Mouse (Mus musculus) CH12.LX (cell line): ENCODE measurements around the gene Dlx3.

ENCODE experiments used
- BHLHE40 ChIP-seq: IDR thresholded peaks from 2 replicates; pipeline ENCODE4 v1.6.1; 2011; ENCODE audit warnings: mild to moderate bottlenecking, low read depth, low read length, improper control_type of control experiment
- CHD1 ChIP-seq: IDR thresholded peaks from 2 replicates; pipeline ENCODE4 v1.6.1; 2012; ENCODE audit warnings: low read depth, low read length, improper control_type of control experiment, inconsistent platforms
- CHD2 ChIP-seq: IDR thresholded peaks from 2 replicates; pipeline ENCODE4 v1.6.1; 2011; ENCODE audit warnings: low read length, improper control_type of control experiment
- CTCF ChIP-seq, 2 experiments: IDR thresholded peaks in 1 of 2; conservative IDR thresholded peaks in 1 of 2; 2 replicates each; pipeline ENCODE4 v1.5.1; 2011 to 2012; ENCODE audit warnings: low read depth in 2 of 2, low read length in 2 of 2, improper control_type of control experiment in 1 of 2, inconsistent platforms in 1 of 2, mild to moderate bottlenecking in 1 of 2, moderate library complexity in 1 of 2
- E2F4 ChIP-seq: IDR thresholded peaks from 2 replicates; pipeline ENCODE4 v1.6.1; 2011; ENCODE audit warnings: low read depth, low read length, improper control_type of control experiment; ENCODE audit not compliant: insufficient replicate concordance
- MAX ChIP-seq: IDR thresholded peaks from 2 replicates; pipeline ENCODE4 v1.6.1; 2011; ENCODE audit warnings: low read length, improper control_type of control experiment
- MXI1 ChIP-seq: IDR thresholded peaks from 2 replicates; pipeline ENCODE4 v1.6.1; 2011; ENCODE audit warnings: mild to moderate bottlenecking, low read depth, low read length, improper control_type of control experiment
- POLR2AphosphoS2 ChIP-seq: IDR thresholded peaks from 2 replicates; pipeline ENCODE4 v1.6.1; 2011; ENCODE audit warnings: low read depth, low read length, improper control_type of control experiment
- ZNF384 ChIP-seq: IDR thresholded peaks from 2 replicates; pipeline ENCODE4 v1.6.1; 2012; ENCODE audit warnings: low read depth, low read length, improper control_type of control experiment, inconsistent platforms

DNA sequence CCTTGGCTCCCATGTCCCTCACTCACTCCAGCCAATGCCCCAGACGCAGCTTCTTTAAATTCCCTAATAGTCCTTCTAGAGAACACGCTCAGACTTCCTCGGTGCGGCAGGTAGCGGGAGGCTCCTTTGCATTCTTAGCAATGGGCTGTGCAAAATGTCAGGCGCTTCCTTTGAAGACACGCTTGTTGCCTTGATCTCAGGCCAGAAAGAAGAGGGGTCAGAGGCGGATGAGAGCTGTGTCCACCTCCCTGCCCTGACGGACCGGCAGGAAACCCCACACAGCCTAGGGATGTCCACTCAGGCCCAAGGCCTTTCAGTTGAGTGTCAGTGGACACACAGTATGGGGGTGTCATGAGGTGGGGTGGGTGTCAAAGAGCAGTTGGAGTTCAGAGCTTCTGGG is 24.3 kb upstream of the Dlx3 start:
- no peak for TF ChIP-seq CHD2
- no peak for TF ChIP-seq CTCF (conservative IDR thresholded peaks at IDR 0.05 in 1 of 2, IDR thresholded peaks at IDR 0.05 in 1 of 2; ENCODE audit: low read depth in 2 of 2, low read length in 2 of 2)
- TF ChIP-seq POLR2AphosphoS2 = no peak
- no peak for TF ChIP-seq E2F4
- TF ChIP-seq MXI1 = no peak
- TF ChIP-seq CHD1 = no peak
- no peak for TF ChIP-seq BHLHE40
- TF ChIP-seq ZNF384 = no peak
- TF ChIP-seq MAX = no peak
